Comparison of ENCODE assay signal across 10 mouse cellular contexts in genomic region chr13:32706651-32707288, GRCm38 (mm10).
A peak's percentile ranks its signal among the peaks of the same experiment; 100 is the strongest.
DNase-seq lines count a peak whose midpoint lies in the region; ATAC-seq and TF ChIP-seq lines count a peak whose summit lies in the region.
"Had no signal": no experiment of that assay in that cellular context is flagged by ENCODE, and none has a peak within 500 bp of the region (broad histone marks: within the 10 kb centered on the region; RNA-seq: fewer than 3 reads in every experiment).

No protein-coding gene starts in this region.

- DNase-seq in kidney, postnatal 0 days (ENCODE audit: low spot score), result peak; percentile 3
- no peak for DNase-seq in kidney, postnatal 10 days
- DNase-seq in embryo, embryonic 9.5 days (ENCODE audit: extremely low spot score), result peak; percentile 10
- no peak for DNase-seq in frontal cortex, postnatal 25 days (ENCODE audit: low spot score in 2 of 2)
- no peak for DNase-seq in right cerebral cortex, postnatal 14 days
- DNase-seq in midbrain, embryonic 14.5 days, result no peak
- DNase-seq: cerebellum, postnatal 25 days; layer of hippocampus, postnatal 36 days had no signal

- H3K9me3 ChIP-seq in kidney, postnatal 0 days (replicated peaks; ENCODE audit: low read length), result no peaks in the 10 kb centered on the region
- H3K9me3 ChIP-seq in hindbrain, embryonic 12.5 days (replicated peaks), result no peaks in the 10 kb centered on the region
- H3K9me3 ChIP-seq in midbrain, embryonic 14.5 days (ENCODE audit: control insufficient read depth, low read length), result no peaks in the 10 kb centered on the region

- no peak for ATAC-seq in kidney, postnatal 0 days (replicated peaks; ENCODE audit: low FRiP score, low read depth)
- ATAC-seq in hindbrain, embryonic 12.5 days (ENCODE audit: low FRiP score), result 0 out of 2 replicates have a peak, but pooled peaks have one; percentile 50
- ATAC-seq in megakaryocyte progenitor cell, adult 5-6 weeks (replicated peaks; ENCODE audit: poor library complexity), result 0 out of 2 replicates have a peak, but pooled peaks have one; percentile 20
- ATAC-seq in midbrain, embryonic 14.5 days (ENCODE audit: low FRiP score, low TSS enrichment), result no peak

- no peak overlapping the region for H3K9ac ChIP-seq in kidney, postnatal 0 days (ENCODE audit: low read depth, low read length)
- no peak overlapping the region for H3K9ac ChIP-seq in hindbrain, embryonic 12.5 days
- H3K9ac ChIP-seq in midbrain, embryonic 14.5 days (replicated peaks; ENCODE audit: low read length), result no peak overlapping the region

- H3K27ac ChIP-seq in kidney, postnatal 0 days, result no peak overlapping the region; the same call in 1 of the 2 replicates
- H3K27ac ChIP-seq in hindbrain, embryonic 12.5 days, result no peak overlapping the region
- H3K27ac ChIP-seq in midbrain, embryonic 14.5 days (replicated peaks; ENCODE audit: low read depth, low read length), result no peak overlapping the region

- no peaks in the 10 kb centered on the region for H3K27me3 ChIP-seq in kidney, postnatal 0 days (ENCODE audit: insufficient read depth, low read length)
- no peaks in the 10 kb centered on the region for H3K27me3 ChIP-seq in hindbrain, embryonic 12.5 days
- H3K27me3 ChIP-seq in midbrain, embryonic 14.5 days (ENCODE audit: control insufficient read depth, insufficient read depth, low read length), result no peaks in the 10 kb centered on the region

- no peak for TF ChIP-seq CTCF in kidney, postnatal 0 days (IDR thresholded peaks at IDR 0.05; ENCODE audit: low read depth)

- 55% methylated on average over 10 of the region's 10 CpGs for WGBS in kidney, postnatal 0 days
- 39% methylated on average over 10 of the region's 10 CpGs for WGBS in hindbrain, embryonic 12.5 days
- WGBS in midbrain, embryonic 14.5 days, result 58% methylated on average over 10 of the region's 10 CpGs

- H3K4me1 ChIP-seq in kidney, postnatal 0 days (replicated peaks; ENCODE audit: insufficient read depth, low read length), result 0 out of 2 replicates have a peak, but pooled peaks cover 3% of the 10 kb centered on the region
- peaks cover 9% of the 10 kb centered on the region for H3K4me1 ChIP-seq in hindbrain, embryonic 12.5 days
- H3K4me1 ChIP-seq in midbrain, embryonic 14.5 days (ENCODE audit: control insufficient read depth, insufficient read depth, low read length), result no peaks in the 10 kb centered on the region

- H3K4me3 ChIP-seq in kidney, postnatal 0 days (replicated peaks; ENCODE audit: low read depth, low read length), result no peak overlapping the region
- H3K4me3 ChIP-seq in hindbrain, embryonic 12.5 days, result no peak overlapping the region
- H3K4me3 ChIP-seq in midbrain, embryonic 14.5 days (replicated peaks; ENCODE audit: low read depth, low read length), result no peak overlapping the region

- no peaks in the 10 kb centered on the region for H3K36me3 ChIP-seq in kidney, postnatal 0 days (ENCODE audit: insufficient read depth, low read length)
- H3K36me3 ChIP-seq in hindbrain, embryonic 12.5 days, result no peaks in the 10 kb centered on the region
- H3K36me3 ChIP-seq in midbrain, embryonic 14.5 days (ENCODE audit: control insufficient read depth, insufficient read depth, low read length), result no peaks in the 10 kb centered on the region

- H3K4me2 ChIP-seq in kidney, postnatal 0 days (ENCODE audit: low read length), result no peak overlapping the region
- no peak overlapping the region for H3K4me2 ChIP-seq in hindbrain, embryonic 12.5 days (replicated peaks)
- H3K4me2 ChIP-seq in midbrain, embryonic 14.5 days (ENCODE audit: low read length), result no peak overlapping the region

Comparison
In these comparisons a context has a peak if more than half of its experiments do, and no peak if none do; other contexts are left out.
1. DNase-seq: peak in kidney, postnatal 0 days (single experiment) and embryo, embryonic 9.5 days (single experiment); none in kidney, postnatal 10 days (single experiment), frontal cortex, postnatal 25 days (0 of 2), right cerebral cortex, postnatal 14 days (single experiment) and midbrain, embryonic 14.5 days (single experiment).
2. ATAC-seq: peak in hindbrain, embryonic 12.5 days (single experiment) and megakaryocyte progenitor cell, adult 5-6 weeks (single experiment); none in kidney, postnatal 0 days (single experiment) and midbrain, embryonic 14.5 days (single experiment).